Mouse (Mus musculus): ENCODE results near the gene Tspan2. TPM values are rescaled to one million over a fixed set of nuclear protein-coding genes. Genes with fewer than 3 reads are reported as not detected.
A peak's percentile ranks its signal among the peaks of the same experiment; 100 is the strongest.

Gene Tspan2
- 4.2 and 5.3 TPM in 2 replicates for polyA plus RNA-seq (2014; fragmentation: Nextera tagmentation; extraction: Ambion mirVana)

- H3K9me3 ChIP-seq (ENCODE audit: control insufficient read depth, low read length): no peaks in the 10 kb centered on the region
- H3K9ac ChIP-seq (ENCODE audit: low read depth, low read length): peak within 1 kb of the TSS; percentile 60
- H3K27me3 ChIP-seq (replicated peaks; ENCODE audit: control insufficient read depth, insufficient read depth, low read length): peaks cover 5% of the 10 kb centered on the region; the same call in 1 of the 2 replicates
- WGBS: 2% methylated on average over 54 of the region's 54 CpGs
- no peaks in the 10 kb centered on the region; the same call in 1 of the 2 replicates for H3K4me1 ChIP-seq (replicated peaks; ENCODE audit: control insufficient read depth, insufficient read depth, low read length)
- peak within 1 kb of the TSS; percentile 67 for H3K4me3 ChIP-seq (ENCODE audit: low read depth, low read length)
- ATAC-seq (replicated peaks; ENCODE audit: low FRiP score): peak; percentile 78
- no peak within 1 kb of the TSS for H3K27ac ChIP-seq (ENCODE audit: low read depth, low read length)
- peak; percentile 78 for DNase-seq (ENCODE audit: low spot score)
- H3K4me2 ChIP-seq: peak within 1 kb of the TSS; percentile 94
- H3K36me3 ChIP-seq (ENCODE audit: control insufficient read depth, insufficient read depth, low read length): no peaks in the 10 kb centered on the region
Observed at GRCm38 (mm10) chr3:102734313-102735030, at the start of gene Tspan2. Gene Tspan2 (plus strand): TSS chr3:102734529.

GRCm38 (mm10) chr3:102686861-102687260 is 47.5 kb upstream of the Tspan2 start:
- Histone ChIP-seq H3K4me2 (no peak overlapping the region), H3K4me3 (ENCODE audit: low read depth, low read length) (no peak overlapping the region), H3K27me3 (replicated peaks; ENCODE audit: control insufficient read depth, insufficient read depth, low read length) (no peaks in the 10 kb centered on the region), H3K27ac (ENCODE audit: low read depth, low read length) (no peak overlapping the region), H3K36me3 (ENCODE audit: control insufficient read depth, insufficient read depth, low read length) (no peaks in the 10 kb centered on the region), H3K9me3 (ENCODE audit: control insufficient read depth, low read length) (no peaks in the 10 kb centered on the region), H3K9ac (ENCODE audit: low read depth, low read length) (no peak overlapping the region), H3K4me1 (replicated peaks; ENCODE audit: control insufficient read depth, insufficient read depth, low read length) (no peaks in the 10 kb centered on the region)
- ATAC-seq (replicated peaks; ENCODE audit: low FRiP score) (no peak), DNase-seq (ENCODE audit: low spot score) (no peak)
- WGBS: 83% methylated on average over 5 of the region's 5 CpGs

GRCm38 (mm10) chr3:102687852-102688251 is 46.5 kb upstream of the Tspan2 start:
- Histone ChIP-seq H3K36me3 (ENCODE audit: control insufficient read depth, insufficient read depth, low read length) (no peaks in the 10 kb centered on the region), H3K4me2 (no peak overlapping the region), H3K9me3 (ENCODE audit: control insufficient read depth, low read length) (no peaks in the 10 kb centered on the region), H3K27me3 (replicated peaks; ENCODE audit: control insufficient read depth, insufficient read depth, low read length) (no peaks in the 10 kb centered on the region), H3K9ac (ENCODE audit: low read depth, low read length) (no peak overlapping the region), H3K4me3 (ENCODE audit: low read depth, low read length) (no peak overlapping the region), H3K27ac (ENCODE audit: low read depth, low read length) (no peak overlapping the region), H3K4me1 (replicated peaks; ENCODE audit: control insufficient read depth, insufficient read depth, low read length) (no peaks in the 10 kb centered on the region)
- DNase-seq (ENCODE audit: low spot score) (no peak), ATAC-seq (replicated peaks; ENCODE audit: low FRiP score) (no peak)
- 73% methylated on average over 8 of the region's 8 CpGs for WGBS

- Histone ChIP-seq H3K4me2 (no peak overlapping the region), H3K4me1 (replicated peaks; ENCODE audit: control insufficient read depth, insufficient read depth, low read length) (no peaks in the 10 kb centered on the region), H3K4me3 (ENCODE audit: low read depth, low read length) (no peak overlapping the region), H3K27ac (ENCODE audit: low read depth, low read length) (no peak overlapping the region), H3K27me3 (replicated peaks; ENCODE audit: control insufficient read depth, insufficient read depth, low read length) (no peaks in the 10 kb centered on the region; the same call in 1 of the 2 replicates), H3K36me3 (ENCODE audit: control insufficient read depth, insufficient read depth, low read length) (no peaks in the 10 kb centered on the region), H3K9me3 (ENCODE audit: control insufficient read depth, low read length) (no peaks in the 10 kb centered on the region), H3K9ac (ENCODE audit: low read depth, low read length) (no peak overlapping the region)
- DNase-seq (ENCODE audit: low spot score) (no peak), ATAC-seq (replicated peaks; ENCODE audit: low FRiP score) (no peak; the same call in 1 of the 2 replicates)
- WGBS: 39% methylated on average over 11 of the region's 11 CpGs
Observed at GRCm38 (mm10) chr3:102691802-102692484, 42.4 kb upstream of the Tspan2 start.

GRCm38 (mm10) chr3:102692758-102693325 is 41.5 kb upstream of the Tspan2 start:
- ATAC-seq (replicated peaks; ENCODE audit: low FRiP score) (no peak), DNase-seq (ENCODE audit: low spot score) (no peak)
- Histone ChIP-seq H3K4me2 (no peak overlapping the region), H3K36me3 (ENCODE audit: control insufficient read depth, insufficient read depth, low read length) (no peaks in the 10 kb centered on the region), H3K9me3 (ENCODE audit: control insufficient read depth, low read length) (no peaks in the 10 kb centered on the region), H3K27me3 (replicated peaks; ENCODE audit: control insufficient read depth, insufficient read depth, low read length) (no peaks in the 10 kb centered on the region; the same call in 1 of the 2 replicates), H3K4me3 (ENCODE audit: low read depth, low read length) (no peak overlapping the region), H3K4me1 (replicated peaks; ENCODE audit: control insufficient read depth, insufficient read depth, low read length) (no peaks in the 10 kb centered on the region), H3K27ac (ENCODE audit: low read depth, low read length) (no peak overlapping the region), H3K9ac (ENCODE audit: low read depth, low read length) (no peak overlapping the region)
- WGBS: 75% methylated on average over 7 of the region's 7 CpGs

- no peak for ATAC-seq (replicated peaks; ENCODE audit: low FRiP score)
- WGBS: 63% methylated on average over 2 of the region's 2 CpGs
- H3K9me3 ChIP-seq (ENCODE audit: control insufficient read depth, low read length): no peaks in the 10 kb centered on the region
- H3K36me3 ChIP-seq (ENCODE audit: control insufficient read depth, insufficient read depth, low read length): no peaks in the 10 kb centered on the region
- no peak overlapping the region for H3K27ac ChIP-seq (ENCODE audit: low read depth, low read length)
- no peaks in the 10 kb centered on the region for H3K27me3 ChIP-seq (replicated peaks; ENCODE audit: control insufficient read depth, insufficient read depth, low read length)
- H3K4me1 ChIP-seq (replicated peaks; ENCODE audit: control insufficient read depth, insufficient read depth, low read length): no peaks in the 10 kb centered on the region
- H3K4me3 ChIP-seq (ENCODE audit: low read depth, low read length): no peak overlapping the region
- H3K4me2 ChIP-seq: no peak overlapping the region
- no peak overlapping the region for H3K9ac ChIP-seq (ENCODE audit: low read depth, low read length)
- DNase-seq (ENCODE audit: low spot score): no peak
Observed at GRCm38 (mm10) chr3:102698127-102698526, 36.2 kb upstream of the Tspan2 start.

GRCm38 (mm10) chr3:102701303-102701702 is 33.0 kb upstream of the Tspan2 start:
- no peak overlapping the region for H3K4me2 ChIP-seq
- no peaks in the 10 kb centered on the region for H3K27me3 ChIP-seq (replicated peaks; ENCODE audit: control insufficient read depth, insufficient read depth, low read length)
- no peak for ATAC-seq (replicated peaks; ENCODE audit: low FRiP score)
- H3K4me1 ChIP-seq (replicated peaks; ENCODE audit: control insufficient read depth, insufficient read depth, low read length): no peaks in the 10 kb centered on the region
- no peak for DNase-seq (ENCODE audit: low spot score)
- no peaks in the 10 kb centered on the region for H3K36me3 ChIP-seq (ENCODE audit: control insufficient read depth, insufficient read depth, low read length)
- H3K9ac ChIP-seq (ENCODE audit: low read depth, low read length): no peak overlapping the region
- H3K9me3 ChIP-seq (ENCODE audit: control insufficient read depth, low read length): no peaks in the 10 kb centered on the region
- H3K4me3 ChIP-seq (ENCODE audit: low read depth, low read length): no peak overlapping the region
- H3K27ac ChIP-seq (ENCODE audit: low read depth, low read length): no peak overlapping the region
- 72% methylated on average over 4 of the region's 4 CpGs for WGBS

- H3K4me3 ChIP-seq (ENCODE audit: low read depth, low read length): no peak overlapping the region
- no peak overlapping the region for H3K4me2 ChIP-seq
- no peaks in the 10 kb centered on the region for H3K9me3 ChIP-seq (ENCODE audit: control insufficient read depth, low read length)
- DNase-seq (ENCODE audit: low spot score): peak; percentile 60
- H3K27me3 ChIP-seq (replicated peaks; ENCODE audit: control insufficient read depth, insufficient read depth, low read length): no peaks in the 10 kb centered on the region
- H3K9ac ChIP-seq (ENCODE audit: low read depth, low read length): no peak overlapping the region
- no peaks in the 10 kb centered on the region for H3K36me3 ChIP-seq (ENCODE audit: control insufficient read depth, insufficient read depth, low read length)
- ATAC-seq (replicated peaks; ENCODE audit: low FRiP score): peak; percentile 72
- H3K27ac ChIP-seq (ENCODE audit: low read depth, low read length): no peak overlapping the region
- H3K4me1 ChIP-seq (replicated peaks; ENCODE audit: control insufficient read depth, insufficient read depth, low read length): no peaks in the 10 kb centered on the region
- 30% methylated on average over 7 of the region's 7 CpGs for WGBS
Observed at GRCm38 (mm10) chr3:102701902-102702544, 32.3 kb upstream of the Tspan2 start.
